Comparison of ENCODE assay signal across 37 mouse cellular contexts in the genomic region with DNA sequence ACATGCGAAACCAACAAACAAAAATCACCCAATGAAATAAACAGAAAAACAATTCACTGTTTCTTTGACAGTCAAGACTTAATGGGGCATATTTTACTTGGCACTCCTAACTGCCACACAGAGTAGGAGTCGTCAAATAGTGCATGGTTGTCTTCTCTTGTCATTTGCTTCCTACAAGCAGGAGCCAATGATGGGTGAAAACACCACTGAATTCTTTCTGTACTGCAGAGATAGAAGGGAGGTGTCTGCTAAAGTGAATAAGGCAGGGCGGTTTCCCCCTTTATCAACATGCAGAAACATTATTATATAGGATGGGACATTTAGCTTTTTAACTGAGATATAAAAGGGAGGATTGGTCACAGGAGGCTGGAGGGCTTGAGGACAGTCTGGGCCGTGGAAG. TPM values are rescaled to one million over a fixed set of nuclear protein-coding genes. Genes with fewer than 3 reads are reported as not detected.
DNase-seq lines count a peak whose midpoint lies in the region; ATAC-seq and TF ChIP-seq lines count a peak whose summit lies in the region.
"Had no signal": no experiment of that assay in that cellular context is flagged by ENCODE, and none has a peak within 500 bp of the region (broad histone marks: within the 10 kb centered on the region; RNA-seq: fewer than 3 reads in every experiment).

No protein-coding gene starts in this region.

- no peak for TF ChIP-seq CTCF in layer of hippocampus, adult 2 months (conservative IDR thresholded peaks at IDR 0.05)

- no peak overlapping the region for H3K4me3 ChIP-seq in liver, embryonic 13.5 days (replicated peaks)
- H3K4me3 ChIP-seq in layer of hippocampus, adult 2 months, result no peak overlapping the region
- H3K4me3 ChIP-seq: embryonic facial prominence, embryonic 12.5 days; erythroblast, embryonic 14.5 days; forebrain, embryonic 12.5 days; heart, embryonic 13.5 days; hindbrain, embryonic 10.5 days; hindbrain, embryonic 15.5 days; kidney, embryonic 15.5 days; limb, embryonic 15.5 days; lung, embryonic 15.5 days; midbrain, embryonic 12.5 days; neural tube, embryonic 15.5 days had no signal

- H3K27ac ChIP-seq in liver, embryonic 13.5 days, result peak overlapping the region; percentile 77
- no peak overlapping the region for H3K27ac ChIP-seq in layer of hippocampus, adult 2 months
- H3K27ac ChIP-seq: embryonic facial prominence, embryonic 12.5 days; forebrain, embryonic 12.5 days; heart, embryonic 13.5 days; hindbrain, embryonic 10.5 days; hindbrain, embryonic 15.5 days; kidney, embryonic 15.5 days; limb, embryonic 15.5 days; lung, embryonic 15.5 days; midbrain, embryonic 12.5 days; neural tube, embryonic 15.5 days; stomach, postnatal 0 days had no signal

- no peaks in the 10 kb centered on the region for H3K9me3 ChIP-seq in liver, embryonic 13.5 days (replicated peaks)
- H3K9me3 ChIP-seq: embryonic facial prominence, embryonic 12.5 days; forebrain, embryonic 12.5 days; heart, embryonic 13.5 days; hindbrain, embryonic 10.5 days; hindbrain, embryonic 15.5 days; kidney, embryonic 15.5 days; limb, embryonic 15.5 days; lung, embryonic 15.5 days; midbrain, embryonic 12.5 days; neural tube, embryonic 15.5 days had no signal

- DNase-seq in c-Kit-positive CD71-positive TER-119-negative erythroid progenitor cells, embryonic 14.5 days (ENCODE audit: low read depth), result peak; percentile 52
- peak; percentile 39 for DNase-seq in liver, embryonic 13.5 days
- DNase-seq in left cerebral cortex, adult 11 months (ENCODE audit: low spot score), result no peak
- no peak for DNase-seq in layer of hippocampus, adult 2 months (ENCODE audit: low spot score in 2 of 2)
- no peak for DNase-seq in neural tube, embryonic 10.5 days (ENCODE audit: extremely low spot score, low spot score)
- DNase-seq: adrenal gland, adult 2 months; adrenal gland, postnatal 36 days; cerebellum, adult 9-10 months; cerebellum, postnatal 36 days; embryo, embryonic 11 days; gastrocnemius, postnatal 25 days; heart, postnatal 10 days; kidney, adult 11 months; kidney, postnatal 36 days; left cerebral cortex, postnatal 4 days; retina, postnatal 1 day; right cerebral cortex, postnatal 14 days; thymus, adult 18-20 months; thymus, postnatal 36 days had no signal

- H3K27me3 ChIP-seq in liver, embryonic 13.5 days, result no peaks in the 10 kb centered on the region
- H3K27me3 ChIP-seq: embryonic facial prominence, embryonic 12.5 days; forebrain, embryonic 12.5 days; heart, embryonic 13.5 days; hindbrain, embryonic 15.5 days; kidney, embryonic 15.5 days; limb, embryonic 15.5 days; lung, embryonic 15.5 days; midbrain, embryonic 12.5 days; neural tube, embryonic 15.5 days had no signal

- no peak overlapping the region for H3K9ac ChIP-seq in liver, embryonic 13.5 days
- H3K9ac ChIP-seq: embryonic facial prominence, embryonic 12.5 days; forebrain, embryonic 12.5 days; forebrain, postnatal 0 days; heart, embryonic 13.5 days; hindbrain, embryonic 15.5 days; kidney, embryonic 15.5 days; limb, embryonic 15.5 days; lung, embryonic 15.5 days; midbrain, embryonic 12.5 days; neural tube, embryonic 15.5 days had no signal

- H3K4me2 ChIP-seq in liver, embryonic 13.5 days, result no peak overlapping the region; the same call in 1 of the 2 replicates
- H3K4me2 ChIP-seq: embryonic facial prominence, embryonic 12.5 days; forebrain, embryonic 12.5 days; heart, embryonic 13.5 days; hindbrain, embryonic 15.5 days; kidney, embryonic 15.5 days; limb, embryonic 15.5 days; lung, embryonic 15.5 days; midbrain, embryonic 12.5 days; neural tube, embryonic 15.5 days had no signal

- H3K36me3 ChIP-seq in liver, embryonic 13.5 days, result no peaks in the 10 kb centered on the region
- H3K36me3 ChIP-seq: embryonic facial prominence, embryonic 12.5 days; forebrain, embryonic 12.5 days; heart, embryonic 13.5 days; hindbrain, embryonic 10.5 days; hindbrain, embryonic 15.5 days; kidney, embryonic 15.5 days; limb, embryonic 15.5 days; lung, embryonic 15.5 days; midbrain, embryonic 12.5 days; neural tube, embryonic 15.5 days had no signal

- peaks cover 24% of the 10 kb centered on the region for H3K4me1 ChIP-seq in liver, embryonic 13.5 days (replicated peaks)
- H3K4me1 ChIP-seq: embryonic facial prominence, embryonic 12.5 days; forebrain, embryonic 12.5 days; heart, embryonic 13.5 days; hindbrain, embryonic 10.5 days; hindbrain, embryonic 15.5 days; kidney, embryonic 15.5 days; limb, embryonic 15.5 days; lung, embryonic 15.5 days; midbrain, embryonic 12.5 days; neural tube, embryonic 15.5 days had no signal

- peak; percentile 68 for ATAC-seq in erythroblast, adult 5-6 weeks (replicated peaks; ENCODE audit: low FRiP score, poor library complexity, severe bottlenecking)
- ATAC-seq in liver, embryonic 13.5 days (ENCODE audit: low read depth), result peak; percentile 98
- ATAC-seq in megakaryocyte progenitor cell, adult 5-6 weeks (replicated peaks; ENCODE audit: poor library complexity), result peak; percentile 68
- ATAC-seq: activated CD4-positive, CD25-positive, alpha-beta regulatory T cell, adult 4 months; CD4-positive, CD25-positive, alpha-beta regulatory T cell, adult 4 months; forebrain, postnatal 0 days; inflammation-experienced regulatory T-cells, adult 6 months had no signal

- 27% methylated on average over 4 of the region's 4 CpGs for WGBS in liver, embryonic 13.5 days (ENCODE audit: insufficient replicate concordance)

RNA-seq across cellular contexts. Expression of a gene that starts 13.0 kb away (rescaled TPM):
- 18.4 and 28.0 TPM in 2 replicates for total RNA-seq in erythroblast, adult 5-6 weeks (2015; ENCODE audit: low replicate concordance)
- 19.0 and 24.4 TPM in 2 replicates for total RNA-seq in erythroblast, adult 5-6 weeks (2017; ENCODE audit: low replicate concordance)
- polyA plus RNA-seq in liver, embryonic 13.5 days (2015; fragmentation: Nextera tagmentation; extraction: Ambion mirVana), result 13.8 and 16.7 TPM in 2 replicates
- total RNA-seq in megakaryocyte progenitor cell, adult 5-6 weeks (2015), result 158 and 172 TPM in 2 replicates
- 119 and 151 TPM in 2 replicates for total RNA-seq in megakaryocyte progenitor cell, adult 5-6 weeks (2017)
- total RNA-seq in layer of hippocampus, adult 2 months (2021), result 10 to 100 TPM; 76.4 to 81.6 TPM

Comparison
In these comparisons a context has a peak if more than half of its experiments do, and no peak if none do; other contexts are left out.
1. DNase-seq: peak in c-Kit-positive CD71-positive TER-119-negative erythroid progenitor cells, embryonic 14.5 days (single experiment) and liver, embryonic 13.5 days (single experiment); none in left cerebral cortex, adult 11 months (single experiment), layer of hippocampus, adult 2 months (0 of 2) and neural tube, embryonic 10.5 days (single experiment).
2. Peak in every context shown above with its lines, with median percentiles within 50 percentile points of each other: ATAC-seq.